Mouse (Mus musculus): ENCODE measurements around the gene Phldb3. TPM values are rescaled to one million over a fixed set of nuclear protein-coding genes. Genes with fewer than 3 reads are reported as not detected.
A peak's percentile ranks its signal among the peaks of the same experiment; 100 is the strongest.

Gene Phldb3
- polyA plus RNA-seq, 1 experiment from 2014 or later: 0.14 TPM

GRCm38 (mm10) chr7:24644996-24645395 is 34.4 kb downstream of the Phldb3 start:
- WGBS: 43% methylated on average over 7 of the region's 7 CpGs
- no peak overlapping the region for H3K9ac ChIP-seq (ENCODE audit: low read depth, low read length)
- H3K4me3 ChIP-seq (ENCODE audit: low read depth, low read length): no peak overlapping the region
- no peaks in the 10 kb centered on the region for H3K9me3 ChIP-seq (ENCODE audit: control insufficient read depth, low read length)
- ATAC-seq (replicated peaks; ENCODE audit: low FRiP score): no peak
- no peaks in the 10 kb centered on the region for H3K36me3 ChIP-seq (ENCODE audit: control insufficient read depth, insufficient read depth, low read length)
- H3K4me1 ChIP-seq (replicated peaks; ENCODE audit: control insufficient read depth, insufficient read depth, low read length): no peaks in the 10 kb centered on the region
- H3K4me2 ChIP-seq: no peak overlapping the region
- H3K27me3 ChIP-seq (replicated peaks; ENCODE audit: control insufficient read depth, insufficient read depth, low read length): peaks cover 11% of the 10 kb centered on the region
- no peak overlapping the region for H3K27ac ChIP-seq (ENCODE audit: low read depth, low read length)
- DNase-seq (ENCODE audit: low spot score): no peak

GRCm38 (mm10) chr7:24646486-24646885 is 35.9 kb downstream of the Phldb3 start:
- H3K4me2 ChIP-seq: no peak overlapping the region
- H3K27ac ChIP-seq (ENCODE audit: low read depth, low read length): no peak overlapping the region
- 63% methylated on average over 7 of the region's 7 CpGs for WGBS
- H3K4me1 ChIP-seq (replicated peaks; ENCODE audit: control insufficient read depth, insufficient read depth, low read length): no peaks in the 10 kb centered on the region
- ATAC-seq (replicated peaks; ENCODE audit: low FRiP score): no peak
- no peaks in the 10 kb centered on the region for H3K9me3 ChIP-seq (ENCODE audit: control insufficient read depth, low read length)
- H3K9ac ChIP-seq (ENCODE audit: low read depth, low read length): no peak overlapping the region
- H3K36me3 ChIP-seq (ENCODE audit: control insufficient read depth, insufficient read depth, low read length): no peaks in the 10 kb centered on the region
- 0 out of 2 replicates have a peak, but pooled peaks cover 2% of the 10 kb centered on the region for H3K27me3 ChIP-seq (replicated peaks; ENCODE audit: control insufficient read depth, insufficient read depth, low read length)
- DNase-seq (ENCODE audit: low spot score): no peak
- H3K4me3 ChIP-seq (ENCODE audit: low read depth, low read length): no peak overlapping the region

- no peak overlapping the region for H3K4me3 ChIP-seq (ENCODE audit: low read depth, low read length)
- WGBS: 21% methylated on average over 7 of the region's 7 CpGs
- no peaks in the 10 kb centered on the region for H3K27me3 ChIP-seq (replicated peaks; ENCODE audit: control insufficient read depth, insufficient read depth, low read length)
- ATAC-seq (replicated peaks; ENCODE audit: low FRiP score): no peak
- no peak overlapping the region for H3K4me2 ChIP-seq
- H3K27ac ChIP-seq (ENCODE audit: low read depth, low read length): no peak overlapping the region
- H3K36me3 ChIP-seq (ENCODE audit: control insufficient read depth, insufficient read depth, low read length): no peaks in the 10 kb centered on the region
- H3K9me3 ChIP-seq (ENCODE audit: control insufficient read depth, low read length): no peaks in the 10 kb centered on the region
- H3K4me1 ChIP-seq (replicated peaks; ENCODE audit: control insufficient read depth, insufficient read depth, low read length): no peaks in the 10 kb centered on the region
- DNase-seq (ENCODE audit: low spot score): peak; percentile 60
- no peak overlapping the region for H3K9ac ChIP-seq (ENCODE audit: low read depth, low read length)
These were observed 43.1 kb downstream of the Phldb3 start for GRCm38 (mm10) chr7:24653681-24654080.

- Histone ChIP-seq H3K27ac (ENCODE audit: low read depth, low read length) (no peak overlapping the region), H3K9ac (ENCODE audit: low read depth, low read length) (no peak overlapping the region), H3K9me3 (ENCODE audit: control insufficient read depth, low read length) (no peaks in the 10 kb centered on the region), H3K4me2 (no peak overlapping the region), H3K27me3 (replicated peaks; ENCODE audit: control insufficient read depth, insufficient read depth, low read length) (no peaks in the 10 kb centered on the region), H3K4me1 (replicated peaks; ENCODE audit: control insufficient read depth, insufficient read depth, low read length) (no peaks in the 10 kb centered on the region), H3K4me3 (ENCODE audit: low read depth, low read length) (no peak overlapping the region), H3K36me3 (ENCODE audit: control insufficient read depth, insufficient read depth, low read length) (no peaks in the 10 kb centered on the region)
- WGBS: 57% methylated on average over 12 of the region's 12 CpGs
- ATAC-seq (replicated peaks; ENCODE audit: low FRiP score) (no peak), DNase-seq (ENCODE audit: low spot score) (no peak)
These were observed 49.3 kb downstream of the Phldb3 start for GRCm38 (mm10) chr7:24659737-24660357.

GRCm38 (mm10) chr7:24661118-24661904 is 50.7 kb downstream of the Phldb3 start:
- no peak overlapping the region for H3K27ac ChIP-seq (ENCODE audit: low read depth, low read length)
- H3K9me3 ChIP-seq (ENCODE audit: control insufficient read depth, low read length): no peaks in the 10 kb centered on the region
- DNase-seq (ENCODE audit: low spot score) (no peak), ATAC-seq (replicated peaks; ENCODE audit: low FRiP score) (no peak)
- H3K27me3 ChIP-seq (replicated peaks; ENCODE audit: control insufficient read depth, insufficient read depth, low read length): no peaks in the 10 kb centered on the region
- no peak overlapping the region for H3K4me3 ChIP-seq (ENCODE audit: low read depth, low read length)
- WGBS: 45% methylated on average over 17 of the region's 17 CpGs
- H3K36me3 ChIP-seq (ENCODE audit: control insufficient read depth, insufficient read depth, low read length): no peaks in the 10 kb centered on the region
- H3K4me1 ChIP-seq (replicated peaks; ENCODE audit: control insufficient read depth, insufficient read depth, low read length): no peaks in the 10 kb centered on the region
- no peak overlapping the region for H3K9ac ChIP-seq (ENCODE audit: low read depth, low read length)
- no peak overlapping the region for H3K4me2 ChIP-seq

- 11% methylated on average over 8 of the region's 8 CpGs for WGBS
- DNase-seq (ENCODE audit: low spot score): peak; percentile 78
- Histone ChIP-seq H3K36me3 (ENCODE audit: control insufficient read depth, insufficient read depth, low read length) (no peaks in the 10 kb centered on the region), H3K4me2 (no peak overlapping the region), H3K4me1 (replicated peaks; ENCODE audit: control insufficient read depth, insufficient read depth, low read length) (no peaks in the 10 kb centered on the region), H3K9ac (ENCODE audit: low read depth, low read length) (no peak overlapping the region), H3K27me3 (replicated peaks; ENCODE audit: control insufficient read depth, insufficient read depth, low read length) (no peaks in the 10 kb centered on the region), H3K27ac (ENCODE audit: low read depth, low read length) (no peak overlapping the region), H3K9me3 (ENCODE audit: control insufficient read depth, low read length) (no peaks in the 10 kb centered on the region), H3K4me3 (ENCODE audit: low read depth, low read length) (no peak overlapping the region)
- peak; percentile 69 for ATAC-seq (replicated peaks; ENCODE audit: low FRiP score)
These were observed 52.0 kb downstream of the Phldb3 start for GRCm38 (mm10) chr7:24662575-24662974.

GRCm38 (mm10) chr7:24664301-24664700 is 53.7 kb downstream of the Phldb3 start:
- H3K36me3 ChIP-seq (ENCODE audit: control insufficient read depth, insufficient read depth, low read length): no peaks in the 10 kb centered on the region
- no peak overlapping the region for H3K9ac ChIP-seq (ENCODE audit: low read depth, low read length)
- H3K4me3 ChIP-seq (ENCODE audit: low read depth, low read length): no peak overlapping the region
- ATAC-seq (replicated peaks; ENCODE audit: low FRiP score) (no peak), DNase-seq (ENCODE audit: low spot score) (no peak)
- no peak overlapping the region for H3K4me2 ChIP-seq
- no peaks in the 10 kb centered on the region for H3K4me1 ChIP-seq (replicated peaks; ENCODE audit: control insufficient read depth, insufficient read depth, low read length)
- no peaks in the 10 kb centered on the region for H3K9me3 ChIP-seq (ENCODE audit: control insufficient read depth, low read length)
- 43% methylated on average over 8 of the region's 8 CpGs for WGBS
- no peaks in the 10 kb centered on the region for H3K27me3 ChIP-seq (replicated peaks; ENCODE audit: control insufficient read depth, insufficient read depth, low read length)
- no peak overlapping the region for H3K27ac ChIP-seq (ENCODE audit: low read depth, low read length)

- H3K4me3 ChIP-seq (ENCODE audit: low read depth, low read length): no peak overlapping the region
- no peaks in the 10 kb centered on the region for H3K36me3 ChIP-seq (ENCODE audit: control insufficient read depth, insufficient read depth, low read length)
- DNase-seq (ENCODE audit: low spot score): no peak
- H3K9me3 ChIP-seq (ENCODE audit: control insufficient read depth, low read length): no peaks in the 10 kb centered on the region
- 79% methylated on average over 9 of the region's 9 CpGs for WGBS
- no peaks in the 10 kb centered on the region for H3K27me3 ChIP-seq (replicated peaks; ENCODE audit: control insufficient read depth, insufficient read depth, low read length)
- no peaks in the 10 kb centered on the region for H3K4me1 ChIP-seq (replicated peaks; ENCODE audit: control insufficient read depth, insufficient read depth, low read length)
- no peak overlapping the region for H3K4me2 ChIP-seq
- no peak overlapping the region for H3K9ac ChIP-seq (ENCODE audit: low read depth, low read length)
- H3K27ac ChIP-seq (ENCODE audit: low read depth, low read length): no peak overlapping the region
- ATAC-seq (replicated peaks; ENCODE audit: low FRiP score): no peak
These were observed 54.4 kb downstream of the Phldb3 start for GRCm38 (mm10) chr7:24664959-24665358.

GRCm38 (mm10) chr7:24671944-24672439 is 61.4 kb downstream of the Phldb3 start:
- Histone ChIP-seq H3K4me3 (ENCODE audit: low read depth, low read length) (no peak overlapping the region), H3K36me3 (ENCODE audit: control insufficient read depth, insufficient read depth, low read length) (no peaks in the 10 kb centered on the region), H3K27me3 (replicated peaks; ENCODE audit: control insufficient read depth, insufficient read depth, low read length) (no peaks in the 10 kb centered on the region), H3K4me2 (no peak overlapping the region), H3K9me3 (ENCODE audit: control insufficient read depth, low read length) (no peaks in the 10 kb centered on the region), H3K27ac (ENCODE audit: low read depth, low read length) (no peak overlapping the region), H3K9ac (ENCODE audit: low read depth, low read length) (no peak overlapping the region), H3K4me1 (replicated peaks; ENCODE audit: control insufficient read depth, insufficient read depth, low read length) (no peaks in the 10 kb centered on the region)
- 87% methylated on average over 23 of the region's 23 CpGs for WGBS
- ATAC-seq (replicated peaks; ENCODE audit: low FRiP score): no peak
- no peak for DNase-seq (ENCODE audit: low spot score)
